Comparison of ENCODE assay signal across 7 mouse cellular contexts in the genomic region with DNA sequence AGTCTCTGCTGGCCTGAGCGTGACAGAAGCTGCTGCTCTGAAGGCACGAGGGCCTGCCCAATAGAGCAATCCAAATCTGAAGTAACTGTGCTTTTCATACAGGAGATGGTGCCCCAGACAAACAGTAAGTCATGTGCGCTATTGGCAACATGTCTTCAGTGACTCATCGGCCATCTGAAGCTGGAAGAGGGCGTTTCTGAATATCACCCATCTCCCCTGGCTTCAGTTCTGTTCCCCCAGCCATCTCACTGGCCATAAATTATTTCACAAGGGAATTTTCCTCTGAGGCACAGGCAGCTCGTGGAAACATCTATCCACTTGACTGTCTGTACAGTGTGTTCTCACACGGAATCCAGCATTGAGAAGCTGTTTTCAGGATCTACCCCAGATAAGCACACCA. TPM values are rescaled to one million over a fixed set of nuclear protein-coding genes. Genes with fewer than 3 reads are reported as not detected.
DNase-seq lines count a peak whose midpoint lies in the region; ATAC-seq and TF ChIP-seq lines count a peak whose summit lies in the region.

No protein-coding gene starts in this region.

- peak overlapping the region; percentile 61; the same call in 1 of the 2 replicates for H3K27ac ChIP-seq in neural tube, embryonic 13.5 days (replicated peaks)
- no peak overlapping the region for H3K27ac ChIP-seq in cerebellum, adult 2 months (ENCODE audit: insufficient read depth, low read length)

- no peak overlapping the region for H3K9ac ChIP-seq in neural tube, embryonic 13.5 days

- DNase-seq in neural tube, embryonic 10.5 days (ENCODE audit: extremely low spot score, low spot score): no peak
- peak; percentile 43 to 65 for DNase-seq in cerebellum, adult 2 months
- DNase-seq in heart, adult 18-20 months: peak; percentile 74 to 84
- DNase-seq in kidney, postnatal 25 days: peak; percentile 14 to 52
- peak; percentile 13 for DNase-seq in ovary, postnatal 36 days (ENCODE audit: low spot score)
- no peak for DNase-seq in c-Kit-positive CD71-positive TER-119-positive erythroid progenitor cells, embryonic 14.5 days (ENCODE audit: low spot score)

- no peak overlapping the region for H3K4me2 ChIP-seq in neural tube, embryonic 13.5 days

- TF ChIP-seq CTCF in cerebellum, adult 2 months (IDR thresholded peaks at IDR 0.05; ENCODE audit: borderline replicate concordance, insufficient read depth, low read depth, low read length): no peak

- H3K27me3 ChIP-seq in neural tube, embryonic 13.5 days: no peaks in the 10 kb centered on the region
- no peaks in the 10 kb centered on the region for H3K27me3 ChIP-seq in cerebellum, adult 2 months (ENCODE audit: control insufficient read depth, insufficient read depth, low read length)

- peaks cover 19% of the 10 kb centered on the region for H3K4me1 ChIP-seq in neural tube, embryonic 13.5 days (replicated peaks)
- H3K4me1 ChIP-seq in cerebellum, adult 2 months (ENCODE audit: control insufficient read depth, insufficient read depth, low read length): peaks cover 16% of the 10 kb centered on the region; the same call in 1 of the 2 replicates

- H3K9me3 ChIP-seq in neural tube, embryonic 13.5 days: no peaks in the 10 kb centered on the region

- no peak overlapping the region for H3K4me3 ChIP-seq in neural tube, embryonic 13.5 days
- H3K4me3 ChIP-seq in cerebellum, adult 2 months (replicated peaks; ENCODE audit: insufficient read depth, low read depth, low read length): no peak overlapping the region

- 76% methylated on average over 7 of the region's 7 CpGs for WGBS in neural tube, embryonic 13.5 days
- WGBS in cerebellum, adult 2 months: 22% methylated on average over 7 of the region's 7 CpGs

- no peak for TF ChIP-seq POLR2A in cerebellum, adult 2 months (IDR thresholded peaks at IDR 0.05; ENCODE audit: borderline replicate concordance, insufficient read depth, low read length)

- 0 out of 2 replicates have a peak, but pooled peaks have one; percentile 23 for ATAC-seq in neural tube, embryonic 13.5 days (ENCODE audit: low read depth)

- H3K36me3 ChIP-seq in neural tube, embryonic 13.5 days: peaks cover 70% of the 10 kb centered on the region

RNA-seq across cellular contexts. Expression of a gene that starts 22.8 kb away (rescaled TPM):
- 70.2 and 73.9 TPM in 2 replicates for polyA plus RNA-seq in neural tube, embryonic 13.5 days (2015; fragmentation: Nextera tagmentation; extraction: Ambion mirVana)
- polyA plus RNA-seq in cerebellum, adult 2 months (2012; rRNA removed): 19.9 and 22.2 TPM in 2 replicates
- total RNA-seq in heart, adult 18-20 months (2021): 10 to 100 TPM; 40.5 to 45.0 TPM

Comparison
In these comparisons a context has a peak if more than half of its experiments do, and no peak if none do; other contexts are left out.
1. DNase-seq: peak in cerebellum, adult 2 months (2 of 2), heart, adult 18-20 months (2 of 2), kidney, postnatal 25 days (2 of 2) and ovary, postnatal 36 days (single experiment); none in neural tube, embryonic 10.5 days (single experiment) and c-Kit-positive CD71-positive TER-119-positive erythroid progenitor cells, embryonic 14.5 days (single experiment).